In the genomic region with DNA sequence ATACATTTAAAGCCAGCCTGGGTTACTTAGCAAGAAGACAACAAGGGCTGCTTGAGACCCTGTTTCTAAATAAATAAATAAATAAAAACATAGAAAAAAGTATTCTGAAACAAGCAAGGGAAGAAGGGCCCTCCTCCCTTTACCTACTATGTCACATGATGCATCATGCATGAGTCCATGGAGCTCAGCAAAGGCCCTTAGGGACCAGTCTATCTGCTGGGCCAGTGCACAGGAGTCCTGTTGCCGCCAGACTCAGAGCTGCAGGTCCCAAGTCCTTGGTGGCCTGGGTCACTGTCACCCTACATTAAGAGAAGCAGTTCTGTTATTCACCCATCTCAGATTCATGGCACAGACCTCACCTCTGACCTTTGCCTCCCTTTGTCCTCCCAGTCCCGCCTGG, we compare ENCODE assay signal across 19 mouse cellular contexts.
"Had no signal": no experiment of that assay in that cellular context is flagged by ENCODE, and none has a peak within 500 bp of the region (broad histone marks: within the 10 kb centered on the region; RNA-seq: fewer than 3 reads in every experiment).

No protein-coding gene starts in this region.

- H3K4me2 ChIP-seq: intestine, embryonic 15.5 days; kidney, embryonic 15.5 days; limb, embryonic 12.5 days; limb, embryonic 15.5 days; liver, embryonic 11.5 days; lung, embryonic 14.5 days; neural tube, embryonic 13.5 days had no signal

- H3K4me3 ChIP-seq: intestine, embryonic 15.5 days; kidney, embryonic 15.5 days; limb, embryonic 12.5 days; limb, embryonic 15.5 days; myocyte; neural tube, embryonic 13.5 days had no signal

- H3K9ac ChIP-seq: intestine, embryonic 15.5 days; kidney, embryonic 15.5 days; limb, embryonic 12.5 days; limb, embryonic 15.5 days; liver, embryonic 14.5 days; liver, postnatal 0 days; lung, embryonic 14.5 days; neural tube, embryonic 13.5 days had no signal

- DNase-seq: kidney, adult 11 months; kidney, adult 8-10 months; kidney, postnatal 10 days; kidney, postnatal 36 days; liver, postnatal 0 days; lung, embryonic 14.5 days; thymus, adult 2 months; thymus, postnatal 14 days had no signal

- ATAC-seq: intestine, embryonic 15.5 days; liver, postnatal 0 days; lung, postnatal 0 days had no signal

- H3K27me3 ChIP-seq: intestine, embryonic 15.5 days had no signal

- H3K36me3 ChIP-seq: intestine, embryonic 15.5 days; kidney, embryonic 15.5 days; limb, embryonic 12.5 days; limb, embryonic 15.5 days; neural tube, embryonic 13.5 days had no signal

- H3K27ac ChIP-seq: intestine, embryonic 15.5 days; kidney, embryonic 15.5 days; limb, embryonic 12.5 days; liver, embryonic 14.5 days; macrophage; neural tube, embryonic 13.5 days; stomach, postnatal 0 days had no signal

- H3K9me3 ChIP-seq: intestine, embryonic 15.5 days; kidney, embryonic 15.5 days; limb, embryonic 12.5 days; limb, embryonic 15.5 days; neural tube, embryonic 13.5 days had no signal
